Mouse (Mus musculus): Measurements from ENCODE around the gene Lrrc4. TPM values are rescaled to one million over a fixed set of nuclear protein-coding genes. Genes with fewer than 3 reads are reported as not detected.

The Lrrc4 gene
- polyA plus RNA-seq, 1 experiment = 51.6 TPM

DNA sequence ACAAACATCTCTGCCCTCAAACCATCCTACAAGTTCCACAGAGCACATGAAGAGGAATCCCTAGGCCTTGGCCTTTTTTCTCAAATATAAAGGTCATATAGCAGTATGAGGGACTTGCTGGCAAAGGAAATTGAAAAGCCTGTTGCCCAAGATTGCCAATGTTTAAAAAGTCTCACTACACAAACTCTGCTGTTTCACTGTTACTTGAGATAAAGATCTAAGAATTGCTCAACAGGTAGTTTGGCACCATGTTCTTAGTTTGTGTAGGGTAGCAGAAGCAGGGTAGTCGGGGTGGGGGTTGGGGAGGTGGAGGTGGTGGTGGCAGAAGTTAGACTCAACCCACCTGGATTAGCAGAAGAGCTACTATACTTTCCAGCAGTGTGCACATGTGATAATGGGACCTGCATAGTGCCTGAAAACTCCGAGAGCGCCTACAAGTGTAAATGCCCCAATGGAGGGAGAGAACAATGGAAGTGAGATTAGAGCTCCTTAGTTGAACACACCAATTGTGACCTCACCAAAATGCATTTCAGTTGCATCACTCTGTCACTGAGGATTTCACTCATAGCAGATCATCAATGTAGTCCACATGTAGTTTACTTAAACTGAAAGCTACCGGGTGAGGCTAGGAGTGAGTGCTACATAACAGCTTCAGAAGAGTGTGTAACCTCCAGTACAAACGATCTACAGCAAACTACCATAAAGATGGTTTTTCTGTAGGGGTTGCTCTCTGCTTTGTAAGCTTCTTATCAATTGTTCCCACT lies 97.5 kb downstream of the Lrrc4 start:
- WGBS = 90% methylated on average over 5 of the region's 5 CpGs
- DNase-seq = no peak
- no peaks in the 10 kb centered on the region for H3K27me3 ChIP-seq (ENCODE audit: control insufficient read depth, insufficient read depth, low read length)
- no peaks in the 10 kb centered on the region; the same call in none of the 2 replicates for H3K4me1 ChIP-seq (ENCODE audit: control insufficient read depth, insufficient read depth, low read length)
- H3K27ac ChIP-seq (ENCODE audit: insufficient read depth, low read length) = no peak overlapping the region
- TF ChIP-seq POLR2A (IDR thresholded peaks at IDR 0.05; ENCODE audit: borderline replicate concordance, insufficient read depth, low read length) (no peak), CTCF (IDR thresholded peaks at IDR 0.05; ENCODE audit: borderline replicate concordance, insufficient read depth, low read depth, low read length) (no peak)
- no peak overlapping the region for H3K4me3 ChIP-seq (replicated peaks; ENCODE audit: insufficient read depth, low read depth, low read length)

DNA sequence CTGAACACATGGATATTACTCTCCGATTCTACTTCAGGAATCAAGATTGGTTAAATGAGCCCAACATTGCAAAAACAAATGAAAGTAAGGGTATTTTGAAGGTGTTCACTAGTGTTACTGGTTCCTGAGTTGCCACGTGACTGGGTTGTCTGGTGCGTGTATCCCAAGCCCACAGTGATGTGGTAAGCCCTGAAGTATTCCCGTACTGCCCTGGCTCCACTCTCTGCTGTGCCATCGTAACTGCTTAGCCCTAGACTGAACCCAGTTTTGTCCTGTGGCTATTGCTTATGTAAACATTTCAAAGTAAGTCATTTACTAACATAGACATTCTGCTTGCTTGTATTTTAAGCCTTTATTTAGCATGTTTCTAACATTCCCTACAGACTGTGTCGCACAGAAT lies 100.3 kb downstream of the Lrrc4 start:
- H3K4me3 ChIP-seq (replicated peaks; ENCODE audit: insufficient read depth, low read depth, low read length) = no peak overlapping the region
- H3K27ac ChIP-seq (ENCODE audit: insufficient read depth, low read length) = no peak overlapping the region
- 95% methylated on average over 6 of the region's 6 CpGs for WGBS
- no peaks in the 10 kb centered on the region for H3K27me3 ChIP-seq (ENCODE audit: control insufficient read depth, insufficient read depth, low read length)
- no peak for TF ChIP-seq POLR2A (IDR thresholded peaks at IDR 0.05; ENCODE audit: borderline replicate concordance, insufficient read depth, low read length)
- no peak for TF ChIP-seq CTCF (IDR thresholded peaks at IDR 0.05; ENCODE audit: borderline replicate concordance, insufficient read depth, low read depth, low read length)
- DNase-seq = no peak
- H3K4me1 ChIP-seq (ENCODE audit: control insufficient read depth, insufficient read depth, low read length) = no peaks in the 10 kb centered on the region; the same call in 1 of the 2 replicates

DNA sequence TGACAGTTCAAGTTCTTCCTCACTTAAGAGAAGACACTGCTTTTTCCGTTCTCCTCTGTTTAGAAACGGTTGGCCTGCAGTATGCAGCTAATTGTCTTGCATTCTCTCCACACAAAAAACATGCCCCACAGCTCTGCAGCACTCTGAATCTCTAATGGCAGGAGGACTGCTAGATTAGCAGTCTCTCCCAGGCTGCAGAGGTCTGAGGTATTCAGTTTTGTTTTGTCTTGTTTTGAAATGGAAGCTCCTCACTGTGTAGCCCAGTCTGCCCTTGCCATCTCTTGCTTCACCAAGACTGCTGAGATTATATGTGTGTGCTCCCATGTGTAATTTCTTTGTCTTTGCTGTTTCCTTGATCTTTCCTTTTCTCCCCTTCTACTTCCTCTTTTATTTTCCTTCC lies 101.9 kb downstream of the Lrrc4 start:
- Histone ChIP-seq H3K4me3 (replicated peaks; ENCODE audit: insufficient read depth, low read depth, low read length) (no peak overlapping the region), H3K27me3 (ENCODE audit: control insufficient read depth, insufficient read depth, low read length) (no peaks in the 10 kb centered on the region), H3K27ac (ENCODE audit: insufficient read depth, low read length) (no peak overlapping the region), H3K4me1 (ENCODE audit: control insufficient read depth, insufficient read depth, low read length) (peaks cover 5% of the 10 kb centered on the region; the same call in 1 of the 2 replicates)
- no peak for DNase-seq
- WGBS = 74% methylated on average over 2 of the region's 2 CpGs
- TF ChIP-seq POLR2A (IDR thresholded peaks at IDR 0.05; ENCODE audit: borderline replicate concordance, insufficient read depth, low read length) = no peak
- no peak for TF ChIP-seq CTCF (IDR thresholded peaks at IDR 0.05; ENCODE audit: borderline replicate concordance, insufficient read depth, low read depth, low read length)

DNA sequence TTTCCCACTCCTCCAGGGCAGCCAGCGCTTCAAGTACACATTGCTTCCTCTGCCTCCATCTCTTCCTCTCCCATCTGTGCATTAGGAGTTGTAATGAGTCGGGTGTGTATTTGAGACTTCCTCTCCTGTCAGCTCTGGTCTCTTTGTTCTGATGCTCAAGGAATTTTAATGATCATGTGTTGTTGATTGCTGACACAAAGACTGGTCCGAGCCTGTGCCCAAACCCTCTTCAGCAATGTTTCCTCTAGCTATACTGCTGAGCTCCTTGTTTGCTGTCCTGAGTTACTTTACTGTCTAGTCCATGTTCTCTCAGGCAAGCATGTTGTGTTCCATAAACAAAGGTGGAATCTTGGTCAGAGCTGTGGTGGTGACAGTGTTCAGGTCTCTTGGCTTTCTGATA lies 102.3 kb downstream of the Lrrc4 start:
- no peak for TF ChIP-seq POLR2A (IDR thresholded peaks at IDR 0.05; ENCODE audit: borderline replicate concordance, insufficient read depth, low read length)
- TF ChIP-seq CTCF (IDR thresholded peaks at IDR 0.05; ENCODE audit: borderline replicate concordance, insufficient read depth, low read depth, low read length) = no peak
- WGBS = 71% methylated on average over 3 of the region's 3 CpGs
- no peaks in the 10 kb centered on the region for H3K27me3 ChIP-seq (ENCODE audit: control insufficient read depth, insufficient read depth, low read length)
- H3K27ac ChIP-seq (ENCODE audit: insufficient read depth, low read length) = no peak overlapping the region
- H3K4me3 ChIP-seq (replicated peaks; ENCODE audit: insufficient read depth, low read depth, low read length) = no peak overlapping the region
- no peak for DNase-seq
- peaks cover 5% of the 10 kb centered on the region; the same call in 1 of the 2 replicates for H3K4me1 ChIP-seq (ENCODE audit: control insufficient read depth, insufficient read depth, low read length)

DNA sequence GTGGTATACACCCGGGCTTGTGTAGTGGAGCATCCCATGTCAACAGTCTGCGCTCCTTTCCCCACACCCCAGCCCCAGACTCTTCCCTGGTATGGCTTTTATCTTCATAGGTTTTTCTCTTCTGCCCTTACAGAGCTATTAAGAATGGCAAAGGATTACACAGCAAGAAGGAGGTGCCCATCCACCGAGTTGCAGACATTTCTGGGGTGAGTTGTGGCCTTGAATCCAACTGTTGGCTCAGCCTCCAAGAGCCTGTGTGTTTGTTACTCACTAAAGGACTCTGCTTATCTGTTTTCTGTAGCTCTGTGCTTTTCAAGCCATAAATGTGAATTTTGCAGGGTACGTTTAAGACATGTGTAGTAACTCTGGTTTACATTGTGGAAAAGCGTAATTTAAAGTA lies 106.8 kb downstream of the Lrrc4 start:
- H3K27ac ChIP-seq (ENCODE audit: insufficient read depth, low read length) = no peak overlapping the region

DNA sequence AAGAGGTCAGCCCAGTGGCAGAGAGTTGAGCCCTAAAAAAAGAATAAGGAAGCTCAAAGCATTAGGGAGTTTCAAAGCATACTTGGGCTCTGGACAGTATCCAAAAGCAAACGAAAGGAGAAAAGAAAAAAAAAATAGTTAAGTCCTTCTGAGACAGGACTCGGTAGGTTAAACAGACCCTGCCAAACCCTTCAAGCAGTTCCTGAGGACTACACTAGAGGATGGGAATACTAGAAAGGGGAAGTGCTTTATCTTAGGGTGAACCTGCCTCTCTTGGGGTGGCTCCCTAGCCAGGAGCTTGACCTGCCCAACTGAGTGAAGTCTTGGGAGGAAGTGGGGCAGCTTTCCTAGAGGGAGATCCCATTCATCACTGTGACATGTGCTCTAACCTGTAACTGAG lies 108.5 kb downstream of the Lrrc4 start:
- no peak for TF ChIP-seq CTCF (IDR thresholded peaks at IDR 0.05; ENCODE audit: borderline replicate concordance, insufficient read depth, low read depth, low read length)
- TF ChIP-seq POLR2A (IDR thresholded peaks at IDR 0.05; ENCODE audit: borderline replicate concordance, insufficient read depth, low read length) = no peak
- Histone ChIP-seq H3K27ac (ENCODE audit: insufficient read depth, low read length) (no peak overlapping the region), H3K27me3 (ENCODE audit: control insufficient read depth, insufficient read depth, low read length) (no peaks in the 10 kb centered on the region), H3K4me1 (ENCODE audit: control insufficient read depth, insufficient read depth, low read length) (peaks cover 15% of the 10 kb centered on the region), H3K4me3 (replicated peaks; ENCODE audit: insufficient read depth, low read depth, low read length) (no peak overlapping the region)
- WGBS = 45% methylated on average over 2 of the region's 2 CpGs
- DNase-seq = no peak

More for the DNA sequence above, 106.8 kb downstream of the Lrrc4 start:
- WGBS = 71% methylated on average over 5 of the region's 5 CpGs
- no peak for DNase-seq
- TF ChIP-seq POLR2A (IDR thresholded peaks at IDR 0.05; ENCODE audit: borderline replicate concordance, insufficient read depth, low read length) (no peak), CTCF (IDR thresholded peaks at IDR 0.05; ENCODE audit: borderline replicate concordance, insufficient read depth, low read depth, low read length) (no peak)
- H3K4me3 ChIP-seq (replicated peaks; ENCODE audit: insufficient read depth, low read depth, low read length) = no peak overlapping the region
- H3K27me3 ChIP-seq (ENCODE audit: control insufficient read depth, insufficient read depth, low read length) = no peaks in the 10 kb centered on the region
- peaks cover 15% of the 10 kb centered on the region for H3K4me1 ChIP-seq (ENCODE audit: control insufficient read depth, insufficient read depth, low read length)

DNA sequence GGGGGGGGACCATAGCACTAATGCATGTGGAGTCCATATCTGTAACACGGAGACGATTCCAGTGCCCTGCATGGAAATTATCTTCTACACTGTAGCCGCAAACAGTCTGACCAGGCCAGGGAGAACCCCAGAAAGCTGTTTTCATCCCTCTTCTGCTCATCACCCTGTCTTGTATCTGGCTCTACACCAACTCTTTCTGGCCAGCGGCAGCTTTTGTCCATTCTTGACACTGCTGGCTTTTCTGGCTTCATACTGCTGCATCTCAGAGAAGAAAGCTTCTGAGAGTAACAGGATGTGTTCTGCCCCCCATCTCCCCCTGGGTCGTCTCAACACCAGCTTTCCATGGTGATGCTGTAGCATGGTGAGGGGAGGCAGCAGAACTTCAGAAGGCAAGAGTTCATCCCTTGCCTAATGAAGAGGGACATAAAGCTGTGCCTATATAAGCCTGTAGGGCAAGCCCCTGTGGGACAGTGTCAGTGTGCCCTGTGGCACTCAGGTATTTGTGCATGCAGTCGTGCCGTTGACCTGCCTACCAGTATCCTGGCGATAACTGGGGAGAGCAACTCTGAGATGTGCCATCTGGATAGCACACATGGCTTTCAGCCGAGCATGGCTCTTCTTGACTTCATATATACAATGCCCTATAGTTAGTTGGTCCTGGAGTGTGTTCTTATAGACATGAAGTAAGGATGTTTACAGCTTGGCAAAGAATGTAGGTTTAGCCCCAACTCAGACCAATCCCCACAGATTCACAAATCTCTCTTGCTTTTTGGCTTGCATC lies 111.0 kb downstream of the Lrrc4 start:
- DNase-seq = peak; percentile 36 to 59
- H3K4me3 ChIP-seq (replicated peaks; ENCODE audit: insufficient read depth, low read depth, low read length) = no peak overlapping the region
- TF ChIP-seq CTCF (IDR thresholded peaks at IDR 0.05; ENCODE audit: borderline replicate concordance, insufficient read depth, low read depth, low read length) = no peak
- TF ChIP-seq POLR2A (IDR thresholded peaks at IDR 0.05; ENCODE audit: borderline replicate concordance, insufficient read depth, low read length) = no peak
- no peak overlapping the region for H3K27ac ChIP-seq (ENCODE audit: insufficient read depth, low read length)
- peaks cover 11% of the 10 kb centered on the region for H3K4me1 ChIP-seq (ENCODE audit: control insufficient read depth, insufficient read depth, low read length)
- 24% methylated on average over 9 of the region's 9 CpGs for WGBS
- no peaks in the 10 kb centered on the region for H3K27me3 ChIP-seq (ENCODE audit: control insufficient read depth, insufficient read depth, low read length)

Data from cerebellum, adult 2 months (tissue).